Mouse (Mus musculus) neural tube, embryonic 12.5 days (tissue): Measurements from ENCODE around the gene Tor1b. TPM values are rescaled to one million over a fixed set of nuclear protein-coding genes. Genes with fewer than 3 reads are reported as not detected.
"Not testable (repeated sequence)": the region's sequence is repeated elsewhere in the genome, so short reads cannot be mapped to it uniquely, and the experiment has no call there.

Experiments
- ATAC-seq: fragments of 200-750 bp; cut with Nextera tagmentation; 2 replicates; pipeline ENCODE4 v1.8.0; 2017; ENCODE audit warnings: low read depth, mild to moderate bottlenecking, moderate TSS enrichment, moderate library complexity; ENCODE audit not compliant: low FRiP score
- H3K27ac ChIP-seq: fragments of 300-500 bp; sonication (generic); 2 replicates; pipeline ENCODE4 v1.5.1; 2016
- H3K27me3 ChIP-seq: fragments of 300-500 bp; sonication (generic); replicated peaks from 2 replicates; pipeline ENCODE4 v1.6.1; 2016; ENCODE audit warnings: mild to moderate bottlenecking
- H3K36me3 ChIP-seq: fragments of 300-500 bp; sonication (generic); 2 replicates; pipeline ENCODE4 v1.6.1; 2016; ENCODE audit warnings: mild to moderate bottlenecking
- H3K4me1 ChIP-seq: fragments of 300-500 bp; sonication (generic); 2 replicates; pipeline ENCODE4 v1.6.1; 2016
- H3K4me2 ChIP-seq: fragments of 300-500 bp; sonication (generic); replicated peaks from 2 replicates; pipeline ENCODE4 v1.6.1; 2016; ENCODE audit warnings: mild to moderate bottlenecking
- H3K4me3 ChIP-seq: fragments of 300-500 bp; sonication (generic); 2 replicates; pipeline ENCODE4 v1.5.1; 2016
- H3K9ac ChIP-seq: fragments of 300-500 bp; sonication (generic); 2 replicates; pipeline ENCODE4 v1.6.1; 2016; ENCODE audit warnings: mild to moderate bottlenecking
- H3K9me3 ChIP-seq: fragments of 300-500 bp; sonication (generic); 2 replicates; pipeline ENCODE4 v1.6.1; 2016; ENCODE audit warnings: mild to moderate bottlenecking
- WGBS: fragments of 180-500 bp; shearing (Covaris S2); methylation state at CpG from one replicate; pipeline ENCODE4 v1.1.7; 2016; 5-methylcytosine and 5-hydroxymethylcytosine counted together
- polyA plus RNA-seq: library from polyadenylated mRNA; unstranded; fragments of >200 nt; fragmentation: Nextera tagmentation; extraction: Ambion mirVana; gene quantifications from 2 replicates; pipeline ENCODE4 v1.2.1, GENCODE M21; 2016

The Tor1b gene
- 20.4 and 20.7 TPM in 2 replicates for polyA plus RNA-seq

GRCm38 (mm10) chr2:30952824-30953490, at the start of gene Tor1b:
TSS of gene Tor1b (plus strand) at chr2:30952959.
- H3K4me1 ChIP-seq = peaks cover 24% of the 10 kb centered on the region
- peak within 1 kb of the TSS; percentile 89 for H3K9ac ChIP-seq
- peak within 1 kb of the TSS; percentile 89 for H3K4me3 ChIP-seq
- peak; percentile 84 for ATAC-seq
- H3K4me2 ChIP-seq = peak within 1 kb of the TSS; percentile 91
- H3K9me3 ChIP-seq = no peaks in the 10 kb centered on the region
- WGBS = under 1% methylated on average over 60 of the region's 60 CpGs
- H3K27me3 ChIP-seq = no peaks in the 10 kb centered on the region
- peak within 1 kb of the TSS; percentile 28 for H3K27ac ChIP-seq
- peaks cover 31% of the 10 kb centered on the region for H3K36me3 ChIP-seq

- WGBS = 75% methylated on average over 6 of the region's 6 CpGs
- Histone ChIP-seq H3K9me3 (no peaks in the 10 kb centered on the region), H3K4me2 (no peak overlapping the region), H3K4me1 (peaks cover 18% of the 10 kb centered on the region), H3K9ac (no peak overlapping the region), H3K4me3 (no peak overlapping the region), H3K27ac (no peak overlapping the region), H3K36me3 (no peaks in the 10 kb centered on the region), H3K27me3 (peaks cover 28% of the 10 kb centered on the region)
- no peak for ATAC-seq
These were observed 48.5 kb upstream of the Tor1b start for GRCm38 (mm10) chr2:30904231-30904630.

DNA sequence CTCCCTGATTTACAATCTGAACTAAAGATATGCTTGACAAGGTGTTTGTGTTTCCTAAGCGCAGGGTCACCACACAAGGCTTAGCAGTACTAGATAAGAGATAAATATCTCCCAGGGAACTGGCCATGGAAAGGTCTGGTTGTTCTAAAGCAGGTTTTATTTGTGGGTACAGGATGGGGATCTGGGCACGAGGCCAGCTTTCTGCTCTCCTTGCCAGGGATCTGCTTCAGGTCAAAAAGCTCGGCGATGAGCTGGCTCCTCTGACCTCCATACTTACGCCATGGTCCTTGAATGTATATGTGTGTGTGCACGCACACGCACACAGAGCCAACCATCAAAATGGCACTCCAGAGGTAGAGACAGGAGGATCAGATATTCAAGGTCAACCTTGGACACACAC, 47.8 kb upstream of the Tor1b start:
- Histone ChIP-seq H3K36me3 (no peaks in the 10 kb centered on the region), H3K27me3 (peaks cover 28% of the 10 kb centered on the region), H3K9me3 (no peaks in the 10 kb centered on the region), H3K4me2 (no peak overlapping the region), H3K4me3 (no peak overlapping the region), H3K4me1 (peaks cover 18% of the 10 kb centered on the region), H3K9ac (no peak overlapping the region), H3K27ac (no peak overlapping the region)
- WGBS = 86% methylated on average over 7 of the region's 7 CpGs
- ATAC-seq = no peak

- ATAC-seq = no peak
- no peak overlapping the region for H3K9ac ChIP-seq
- H3K4me2 ChIP-seq = no peak overlapping the region
- no peak overlapping the region for H3K27ac ChIP-seq
- H3K4me3 ChIP-seq = no peak overlapping the region
- 78% methylated on average over 8 of the region's 8 CpGs for WGBS
- H3K4me1 ChIP-seq = peaks cover 18% of the 10 kb centered on the region
- no peaks in the 10 kb centered on the region for H3K9me3 ChIP-seq
- H3K36me3 ChIP-seq = no peaks in the 10 kb centered on the region
- peaks cover 25% of the 10 kb centered on the region for H3K27me3 ChIP-seq
These were observed 46.9 kb upstream of the Tor1b start for GRCm38 (mm10) chr2:30905906-30906305.

GRCm38 (mm10) chr2:30906641-30907040, 46.1 kb upstream of the Tor1b start:
- no peak for ATAC-seq

DNA sequence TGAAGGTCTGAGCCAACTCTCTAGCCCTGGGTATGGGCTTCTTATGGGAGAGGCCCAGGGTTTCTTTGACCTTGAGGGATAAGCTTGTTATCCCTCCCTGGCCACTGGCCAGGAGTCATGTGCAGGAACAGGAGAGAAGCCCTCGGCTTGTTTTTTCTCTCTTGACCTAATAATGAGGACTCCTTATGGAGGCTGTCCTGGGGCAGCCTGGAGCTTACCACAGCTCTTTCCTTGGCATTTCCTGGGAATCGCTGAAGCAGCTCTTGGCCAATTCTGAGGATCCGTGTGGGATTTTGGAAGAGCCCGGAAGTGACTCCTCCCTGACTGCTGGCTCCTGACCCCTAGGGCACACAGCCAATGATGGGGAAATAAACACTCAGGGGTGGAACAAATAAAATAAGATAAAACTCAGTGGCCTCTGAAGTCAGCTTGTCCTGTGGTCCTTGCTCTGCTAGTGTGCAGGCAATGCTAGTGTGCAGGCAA, 40.4 kb upstream of the Tor1b start:
- Histone ChIP-seq H3K4me2 (no peak overlapping the region), H3K4me3 (no peak overlapping the region), H3K9ac (no peak overlapping the region), H3K4me1 (no peaks in the 10 kb centered on the region), H3K27me3 (0 out of 2 replicates have a peak, but pooled peaks cover 3% of the 10 kb centered on the region), H3K36me3 (no peaks in the 10 kb centered on the region), H3K27ac (no peak overlapping the region), H3K9me3 (no peaks in the 10 kb centered on the region)
- no peak for ATAC-seq
- 65% methylated on average over 4 of the region's 4 CpGs for WGBS

More at GRCm38 (mm10) chr2:30906641-30907040, 46.1 kb upstream of the Tor1b start:
- Histone ChIP-seq H3K36me3 (no peaks in the 10 kb centered on the region), H3K27ac (no peak overlapping the region), H3K4me1 (peaks cover 18% of the 10 kb centered on the region), H3K4me3 (no peak overlapping the region), H3K9me3 (no peaks in the 10 kb centered on the region), H3K27me3 (peaks cover 18% of the 10 kb centered on the region), H3K4me2 (no peak overlapping the region), H3K9ac (no peak overlapping the region)
- WGBS = 81% methylated on average over 4 of the region's 4 CpGs

DNA sequence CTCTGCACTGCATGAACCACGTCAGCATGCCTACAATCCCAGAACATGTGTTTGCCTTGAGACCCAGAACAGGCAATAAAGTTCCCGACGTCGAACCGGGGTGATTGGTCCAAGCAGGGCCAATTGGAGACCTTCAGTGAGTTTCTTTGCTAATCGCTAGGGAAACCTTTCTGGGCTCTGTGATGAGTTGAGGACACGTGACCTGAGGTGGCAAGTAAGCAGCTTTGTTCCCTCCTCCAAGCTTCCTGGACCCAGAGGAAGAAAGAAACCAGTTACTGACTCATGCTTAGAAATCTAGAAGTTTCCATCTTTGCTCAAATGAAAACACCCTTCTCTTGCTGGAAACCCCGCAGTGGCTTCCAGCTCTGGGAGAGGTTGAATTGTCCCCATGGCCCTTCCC, 39.7 kb upstream of the Tor1b start:
- H3K9me3 ChIP-seq = no peaks in the 10 kb centered on the region
- H3K4me2 ChIP-seq = no peak overlapping the region
- no peak for ATAC-seq
- H3K4me3 ChIP-seq = no peak overlapping the region
- 82% methylated on average over 8 of the region's 8 CpGs for WGBS
- H3K9ac ChIP-seq = no peak overlapping the region
- no peak overlapping the region for H3K27ac ChIP-seq
- no peaks in the 10 kb centered on the region for H3K4me1 ChIP-seq
- 0 out of 2 replicates have a peak, but pooled peaks cover 3% of the 10 kb centered on the region for H3K27me3 ChIP-seq
- no peaks in the 10 kb centered on the region for H3K36me3 ChIP-seq

- no peak overlapping the region for H3K27ac ChIP-seq
- 0 out of 2 replicates have a peak, but pooled peaks cover 3% of the 10 kb centered on the region for H3K27me3 ChIP-seq
- H3K4me3 ChIP-seq = no peak overlapping the region
- no peaks in the 10 kb centered on the region for H3K4me1 ChIP-seq
- H3K4me2 ChIP-seq = no peak overlapping the region
- H3K9me3 ChIP-seq = no peaks in the 10 kb centered on the region
- no peaks in the 10 kb centered on the region for H3K36me3 ChIP-seq
- 57% methylated on average over 3 of the region's 3 CpGs for WGBS
- no peak for ATAC-seq
- H3K9ac ChIP-seq = no peak overlapping the region
These were observed 37.9 kb upstream of the Tor1b start for GRCm38 (mm10) chr2:30914836-30915235.

DNA sequence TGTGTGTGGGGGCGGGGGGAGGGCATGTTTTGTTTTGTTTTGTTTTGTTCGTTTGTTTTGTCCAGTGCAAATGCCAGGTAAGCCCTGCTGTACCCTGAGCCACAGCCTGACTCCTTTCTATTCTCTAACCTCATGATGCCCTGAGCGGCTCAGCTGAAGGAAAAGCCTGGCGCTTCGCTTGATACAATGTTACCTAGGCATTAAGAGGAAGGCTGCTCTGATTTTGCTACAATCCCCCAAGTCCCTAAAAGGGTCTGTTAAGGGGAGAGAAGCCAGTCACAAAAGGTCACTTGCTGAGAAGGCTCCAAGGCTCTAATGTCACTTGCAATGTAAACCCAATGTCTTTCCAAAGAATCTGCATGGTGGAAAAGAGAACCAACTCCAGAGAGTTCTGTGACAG, 37.4 kb upstream of the Tor1b start:
- Histone ChIP-seq H3K9me3 (no peaks in the 10 kb centered on the region), H3K4me1 (no peaks in the 10 kb centered on the region), H3K4me3 (no peak overlapping the region), H3K36me3 (no peaks in the 10 kb centered on the region), H3K27me3 (0 out of 2 replicates have a peak, but pooled peaks cover 3% of the 10 kb centered on the region), H3K27ac (no peak overlapping the region), H3K9ac (no peak overlapping the region), H3K4me2 (no peak overlapping the region)
- no peak for ATAC-seq
- 85% methylated on average over 5 of the region's 5 CpGs for WGBS

DNA sequence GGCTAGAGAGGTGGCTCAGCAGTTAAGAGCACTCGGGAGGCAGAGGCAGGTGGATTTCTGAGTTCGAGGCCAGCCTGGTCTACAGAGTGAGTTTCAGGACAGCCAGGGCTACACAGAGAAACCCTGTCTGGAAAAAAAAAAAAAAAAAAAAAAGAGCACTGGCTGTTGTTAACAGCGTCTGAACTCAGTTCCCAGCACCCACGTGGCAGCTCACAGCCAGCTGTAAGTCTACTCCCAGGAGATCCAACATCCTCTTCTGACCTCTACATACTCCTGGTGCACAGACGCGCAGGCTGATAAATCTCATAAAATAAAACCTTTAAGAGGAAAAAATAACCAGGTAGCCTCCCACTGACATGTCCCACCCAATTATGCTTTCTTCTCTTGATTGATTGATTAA, 36.8 kb upstream of the Tor1b start:
- not testable (repeated sequence) for H3K27ac ChIP-seq, H3K4me1 ChIP-seq, H3K9ac ChIP-seq, ATAC-seq, H3K36me3 ChIP-seq, H3K9me3 ChIP-seq, H3K4me3 ChIP-seq, H3K4me2 ChIP-seq, H3K27me3 ChIP-seq
- WGBS = 71% methylated on average over 6 of the region's 6 CpGs

DNA sequence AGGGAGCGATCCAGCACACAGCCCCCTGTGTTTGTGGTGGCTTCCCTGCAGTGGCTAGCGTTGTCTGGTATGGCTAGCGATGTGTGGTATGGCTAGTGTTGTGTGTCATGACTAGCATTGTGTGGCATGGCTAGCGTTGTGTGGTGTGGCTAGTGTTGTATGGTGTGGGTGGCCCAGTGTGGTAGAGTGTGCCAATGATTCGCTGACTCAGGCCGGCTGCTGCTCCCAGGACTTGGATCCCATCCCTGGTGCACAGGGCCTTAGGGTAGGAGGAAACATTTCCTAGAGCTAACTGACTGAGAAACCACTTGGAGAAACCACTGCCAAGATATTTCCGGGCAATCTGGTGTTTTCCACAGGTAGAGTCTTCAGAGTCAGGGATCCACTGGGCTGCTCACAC, 35.1 kb upstream of the Tor1b start:
- 87% methylated on average over 7 of the region's 7 CpGs for whole genome bisulfite sequencing
- no peaks in the 10 kb centered on the region for H3K4me1 ChIP-seq
- ATAC-seq = no peak
- no peaks in the 10 kb centered on the region for H3K36me3 ChIP-seq
- H3K4me2 ChIP-seq = no peak overlapping the region
- no peak overlapping the region for H3K4me3 ChIP-seq
- H3K9me3 ChIP-seq = no peaks in the 10 kb centered on the region
- H3K9ac ChIP-seq = no peak overlapping the region
- 0 out of 2 replicates have a peak, but pooled peaks cover 3% of the 10 kb centered on the region for H3K27me3 ChIP-seq
- H3K27ac ChIP-seq = no peak overlapping the region

DNA sequence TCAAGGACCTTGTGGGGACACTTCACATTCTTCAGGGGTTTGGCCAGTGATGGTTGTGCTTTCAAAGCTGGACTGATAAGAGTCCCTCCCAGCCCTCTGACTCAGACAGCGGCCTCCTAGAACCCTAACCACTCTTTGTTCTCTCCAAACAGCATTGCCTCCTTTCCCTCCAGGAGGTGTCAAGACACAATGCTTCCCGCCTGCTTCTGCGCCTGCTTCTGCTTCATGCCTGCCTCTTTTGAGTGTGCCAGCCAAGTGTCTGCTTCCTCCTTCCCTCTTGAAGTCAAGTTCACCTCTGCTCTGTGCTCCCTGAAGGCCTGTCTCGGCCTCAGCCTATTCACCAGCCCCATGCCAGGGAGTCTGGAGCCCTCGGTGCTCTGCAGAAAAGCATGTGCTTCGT, 34.6 kb upstream of the Tor1b start:
- 62% methylated on average over 6 of the region's 6 CpGs for WGBS
- no peaks in the 10 kb centered on the region for H3K36me3 ChIP-seq
- no peaks in the 10 kb centered on the region for H3K4me1 ChIP-seq
- H3K4me2 ChIP-seq = no peak overlapping the region
- H3K27ac ChIP-seq = no peak overlapping the region
- no peak for ATAC-seq
- H3K4me3 ChIP-seq = no peak overlapping the region
- H3K27me3 ChIP-seq = 0 out of 2 replicates have a peak, but pooled peaks cover 3% of the 10 kb centered on the region
- H3K9me3 ChIP-seq = no peaks in the 10 kb centered on the region
- H3K9ac ChIP-seq = no peak overlapping the region
